Mouse (Mus musculus): ENCODE results near the gene Vmn1r200. TPM values are rescaled to one million over a fixed set of nuclear protein-coding genes. Genes with fewer than 3 reads are reported as not detected.

The Vmn1r200 gene
- polyA plus RNA-seq (2012; rRNA removed): not detected in 2 replicates

GRCm38 (mm10) chr13:22390073-22390472, at the start of gene Vmn1r200:
Gene Vmn1r200, plus strand, starts transcription at chr13:22390373.

GRCm38 (mm10) chr13:22350064-22350463, 40.1 kb upstream of the Vmn1r200 start, which contains the start of gene Vmn1r198:
Gene Vmn1r198, plus strand, starts transcription at chr13:22350364.

GRCm38 (mm10) chr13:22379518-22379917, 10.7 kb upstream of the Vmn1r200 start, which contains the start of gene Vmn1r199:
Gene Vmn1r199, plus strand, starts transcription at chr13:22379818.

Other genes starting within 250 kb of the Vmn1r200 start
- not detected in 2 replicates for gene Vmn1r191, start 206.4 kb upstream of the Vmn1r200 start, polyA plus RNA-seq (2012; rRNA removed)
- not detected in 2 replicates for gene Vmn1r192, start 199.2 kb upstream of the Vmn1r200 start, polyA plus RNA-seq (2012; rRNA removed)
- gene Vmn1r193, start 167.2 kb upstream of the Vmn1r200 start, polyA plus RNA-seq (2012; rRNA removed): not detected in 2 replicates
- not detected in 2 replicates for gene Vmn1r194, start 146.2 kb upstream of the Vmn1r200 start, polyA plus RNA-seq (2012; rRNA removed)
- not detected in 2 replicates for gene Vmn1r195, start 119.9 kb upstream of the Vmn1r200 start, polyA plus RNA-seq (2012; rRNA removed)
- gene Vmn1r196, start 100.5 kb upstream of the Vmn1r200 start, polyA plus RNA-seq (2012; rRNA removed): not detected in 2 replicates
- gene Vmn1r197, start 65.8 kb upstream of the Vmn1r200 start, polyA plus RNA-seq (2012; rRNA removed): not detected in 2 replicates
- gene Vmn1r198, start 40.0 kb upstream of the Vmn1r200 start, polyA plus RNA-seq (2012; rRNA removed): not detected in 2 replicates
- gene Vmn1r199, start 10.6 kb upstream of the Vmn1r200 start, polyA plus RNA-seq (2012; rRNA removed): not detected in 2 replicates
- not detected in 2 replicates for gene Vmn1r201, start 81.5 kb downstream of the Vmn1r200 start, polyA plus RNA-seq (2012; rRNA removed)
- gene Vmn1r202, start 115.0 kb downstream of the Vmn1r200 start, polyA plus RNA-seq (2012; rRNA removed): not detected in 2 replicates
- not detected in 2 replicates for gene Vmn1r203, start 127.7 kb downstream of the Vmn1r200 start, polyA plus RNA-seq (2012; rRNA removed)
- gene Vmn1r204, start 162.8 kb downstream of the Vmn1r200 start, polyA plus RNA-seq (2012; rRNA removed): not detected in 2 replicates
- gene Vmn1r205, start 202.6 kb downstream of the Vmn1r200 start, polyA plus RNA-seq (2012; rRNA removed): not detected in 2 replicates
- not detected in 2 replicates for gene Vmn1r206, start 233.9 kb downstream of the Vmn1r200 start, polyA plus RNA-seq (2012; rRNA removed)